Mouse (Mus musculus): Measurements from ENCODE around the gene Slc38a9.

- TF ChIP-seq CTCF (IDR thresholded peaks at IDR 0.05; ENCODE audit: extremely low read depth, insufficient read length, insufficient replicate concordance, low read depth, low read length) = no peak
- TF ChIP-seq POLR2A (IDR thresholded peaks at IDR 0.05; ENCODE audit: low read depth, low read length) = no peak
Observed at GRCm38 (mm10) chr13:112721946-112722729, 61.6 kb downstream of the Slc38a9 start.

Measured in small intestine, adult 2 months (tissue).